Mouse (Mus musculus) megakaryocyte, embryonic 14.5 days (primary cell): ENCODE data around the gene Zbtb8os.

Experiments used
- FLI1 ChIP-seq: IDR thresholded peaks from 2 replicates; pipeline ENCODE4 v1.6.1; 2012; ENCODE audit warnings: low read length, inconsistent platforms, mixed read lengths
- GATA1 ChIP-seq: IDR thresholded peaks from 3 replicates; pipeline ENCODE4 v1.6.1; 2012; ENCODE audit warnings: mixed read lengths, low read length, inconsistent platforms, borderline replicate concordance

DNA sequence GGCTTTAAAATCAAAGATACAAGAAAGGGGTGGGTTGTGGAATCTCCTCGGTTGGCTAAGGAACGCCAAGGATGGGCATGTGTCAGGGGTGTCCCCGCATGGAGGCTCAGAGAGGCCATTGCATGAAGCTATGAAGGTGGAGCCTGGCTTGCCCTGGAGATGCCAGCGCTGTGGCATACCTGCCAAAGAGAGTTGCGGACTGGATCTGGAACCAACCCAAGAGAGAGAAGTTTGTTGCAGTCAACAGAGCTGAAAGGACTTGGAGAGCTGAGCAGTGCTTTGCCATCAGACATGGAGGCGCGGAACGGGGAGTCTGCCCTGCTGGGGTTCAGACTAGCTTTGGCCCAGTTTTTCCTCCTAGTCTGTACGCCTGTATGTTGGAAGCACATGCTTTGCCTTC, 28.0 kb downstream of the Zbtb8os start:
- TF ChIP-seq GATA1 (no peak), FLI1 (no peak)
